Mouse (Mus musculus) liver, embryonic 14.5 days (tissue): ENCODE measurements around the gene Zfp212. TPM values are rescaled to one million over a fixed set of nuclear protein-coding genes. Genes with fewer than 3 reads are reported as not detected.

Experiments used
- ATAC-seq: fragments of 200-750 bp; cut with Nextera tagmentation; 2 replicates; pipeline ENCODE4 v1.8.0; 2017; ENCODE audit warnings: moderate number of reproducible peaks, mild to moderate bottlenecking, moderate library complexity; ENCODE audit not compliant: insufficient read depth
- DNase-seq, 3 experiments: peaks; one replicate each; pipeline ENCODE4 v3.0.0-alpha.2; 2012 to 2013; ENCODE audit warnings: low read depth in 3 of 3, low spot score in 3 of 3
- H3K27ac ChIP-seq: fragments of 300-500 bp; sonication (generic); 2 replicates; pipeline ENCODE4 v1.5.1; 2014; ENCODE audit warnings: moderate library complexity, mild to moderate bottlenecking, control low read depth, inconsistent platforms
- H3K27me3 ChIP-seq: fragments of 300-500 bp; sonication (generic); 2 replicates; pipeline ENCODE4 v1.6.1; 2014; ENCODE audit warnings: mild to moderate bottlenecking, low read length, moderate library complexity; ENCODE audit not compliant: control insufficient read depth, insufficient read depth
- H3K36me3 ChIP-seq: fragments of 300-500 bp; sonication (generic); replicated peaks from 2 replicates; pipeline ENCODE4 v1.6.1; 2014; ENCODE audit warnings: low read depth; ENCODE audit not compliant: control insufficient read depth, insufficient read depth
- H3K4me1 ChIP-seq, 2 experiments: fragments of 200-500 bp in 1 of 2; fragments of 300-500 bp in 1 of 2; sonication (generic) in 1 of 2; replicated peaks; 2 replicates each; pipeline ENCODE4 v1.6.1; 2012 to 2014; ENCODE audit warnings: antibody characterized with exemption in 1 of 2, inconsistent platforms in 1 of 2, low read length in 1 of 2; ENCODE audit not compliant: control insufficient read depth in 2 of 2, insufficient read depth in 2 of 2
- H3K4me2 ChIP-seq: fragments of 300-500 bp; sonication (generic); 2 replicates; pipeline ENCODE4 v1.6.1; 2014; ENCODE audit warnings: low read depth, mild to moderate bottlenecking, control low read depth, moderate library complexity
- H3K4me3 ChIP-seq, 2 experiments: fragments of 200-500 bp in 1 of 2; fragments of 300-500 bp in 1 of 2; sonication (generic) in 1 of 2; 2 replicates each; pipeline ENCODE4 v1.5.1; 2012 to 2014; ENCODE audit warnings: low read depth in 2 of 2, low read length in 2 of 2, mild to moderate bottlenecking in 2 of 2, control low read depth in 1 of 2, inconsistent platforms in 1 of 2, moderate library complexity in 1 of 2; ENCODE audit not compliant: insufficient read depth in 1 of 2
- H3K9ac ChIP-seq: fragments of 300-500 bp; sonication (generic); replicated peaks from 2 replicates; pipeline ENCODE4 v1.6.1; 2014; ENCODE audit warnings: mild to moderate bottlenecking, control low read depth, moderate library complexity
- H3K9me3 ChIP-seq: fragments of 300-500 bp; sonication (generic); 2 replicates; pipeline ENCODE4 v1.6.1; 2016; ENCODE audit warnings: low read length, mixed read lengths; ENCODE audit not compliant: control insufficient read depth
- CTCF ChIP-seq: IDR thresholded peaks from 2 replicates; pipeline ENCODE4 v1.5.1; 2016; ENCODE audit warnings: antibody characterized with exemption, low read depth, control low read depth
- EP300 ChIP-seq: IDR thresholded peaks from 2 replicates; pipeline ENCODE4 v1.6.1; 2016; ENCODE audit warnings: antibody characterized with exemption, low read depth
- WGBS: fragments of 180-500 bp; shearing (Covaris S2); extraction: QIAGEN DNeasy Blood & Tissue Kit; methylation state at CpG from one replicate; pipeline ENCODE4 v1.1.7; 2014; ENCODE audit not compliant: insufficient replicate concordance; 5-methylcytosine and 5-hydroxymethylcytosine counted together
- polyA plus RNA-seq, 2 experiments: library from polyadenylated mRNA; depleted of rRNA in 1 of 2; stranded (reverse) in 1 of 2; unstranded in 1 of 2; fragments of >200 nt; fragmentation: Nextera tagmentation in 1 of 2; extraction: Ambion mirVana in 1 of 2; gene quantifications; 2 replicates each; pipeline versions ENCODE4 v1.2.1 to v1.2.3; 2012 to 2014

The Zfp212 gene
- polyA plus RNA-seq, 2 experiments: 3.0 to 4.7 TPM

DNA sequence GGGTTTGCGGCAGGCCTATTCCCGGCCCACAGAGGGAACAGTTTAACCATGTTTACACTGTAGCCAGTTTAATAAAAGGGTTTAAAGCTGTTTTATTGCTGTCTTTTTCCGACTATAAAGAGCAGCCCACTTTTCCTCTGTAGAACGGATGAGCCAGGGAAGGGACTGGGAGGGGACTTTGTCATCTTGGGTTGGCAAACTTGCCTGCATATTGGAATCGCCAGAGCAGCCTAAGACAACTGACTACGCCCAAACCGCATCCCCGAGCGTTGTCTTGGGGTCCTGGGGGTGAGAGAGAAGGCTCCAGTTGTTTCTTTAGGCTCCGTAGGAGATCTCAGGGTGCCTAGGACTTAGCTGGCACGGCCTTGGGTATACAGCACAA lies 42.2 kb upstream of the Zfp212 start:
- peak in 1 of 3 experiments; percentile 9 for DNase-seq
- Histone ChIP-seq H3K4me3 (peak overlapping the region; percentile 82 to 93), H3K4me2 (peak overlapping the region; percentile 76), H3K36me3 (peaks cover 7% of the 10 kb centered on the region), H3K9me3 (no peaks in the 10 kb centered on the region), H3K9ac (peak overlapping the region; percentile 84), H3K27ac (peak overlapping the region; percentile 61), H3K4me1 (peaks cover 6 to 14% of the 10 kb centered on the region in 2 experiments), H3K27me3 (no peaks in the 10 kb centered on the region)
- TF ChIP-seq CTCF: no peak
- no peak for TF ChIP-seq EP300
- under 1% methylated on average over 11 of the region's 11 CpGs for WGBS
- no peak for ATAC-seq

DNA sequence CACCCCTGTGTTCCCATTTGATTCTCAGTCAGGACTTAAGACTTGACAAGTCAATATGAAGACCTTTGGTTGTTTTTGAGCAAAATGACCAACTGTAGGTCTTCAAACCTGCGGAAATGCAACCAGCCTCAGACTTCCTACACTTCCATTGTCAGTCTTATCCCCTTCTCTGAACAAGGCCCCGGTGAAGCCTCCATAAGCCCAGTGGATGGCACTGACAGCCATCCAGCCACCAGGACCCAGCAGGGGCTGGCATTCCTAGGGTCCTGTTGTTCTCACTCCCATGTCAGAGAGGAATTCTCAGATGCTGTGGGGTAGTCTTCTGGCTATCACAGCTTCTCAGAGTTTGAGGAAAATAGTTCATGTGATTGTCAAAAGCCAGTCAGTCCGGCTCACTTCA lies 41.7 kb upstream of the Zfp212 start:
- Histone ChIP-seq H3K36me3 (peaks cover 9% of the 10 kb centered on the region), H3K27me3 (no peaks in the 10 kb centered on the region), H3K27ac (no peak overlapping the region), H3K9ac (peak overlapping the region; percentile 84), H3K4me2 (peak overlapping the region; percentile 76), H3K4me3 (peak overlapping the region; percentile 82 to 93), H3K9me3 (no peaks in the 10 kb centered on the region), H3K4me1 (peaks cover 6 to 14% of the 10 kb centered on the region in 2 experiments)
- 54% methylated on average over 3 of the region's 3 CpGs for WGBS
- TF ChIP-seq CTCF: no peak
- no peak for TF ChIP-seq EP300
- no peak for ATAC-seq
- DNase-seq: no peak

DNA sequence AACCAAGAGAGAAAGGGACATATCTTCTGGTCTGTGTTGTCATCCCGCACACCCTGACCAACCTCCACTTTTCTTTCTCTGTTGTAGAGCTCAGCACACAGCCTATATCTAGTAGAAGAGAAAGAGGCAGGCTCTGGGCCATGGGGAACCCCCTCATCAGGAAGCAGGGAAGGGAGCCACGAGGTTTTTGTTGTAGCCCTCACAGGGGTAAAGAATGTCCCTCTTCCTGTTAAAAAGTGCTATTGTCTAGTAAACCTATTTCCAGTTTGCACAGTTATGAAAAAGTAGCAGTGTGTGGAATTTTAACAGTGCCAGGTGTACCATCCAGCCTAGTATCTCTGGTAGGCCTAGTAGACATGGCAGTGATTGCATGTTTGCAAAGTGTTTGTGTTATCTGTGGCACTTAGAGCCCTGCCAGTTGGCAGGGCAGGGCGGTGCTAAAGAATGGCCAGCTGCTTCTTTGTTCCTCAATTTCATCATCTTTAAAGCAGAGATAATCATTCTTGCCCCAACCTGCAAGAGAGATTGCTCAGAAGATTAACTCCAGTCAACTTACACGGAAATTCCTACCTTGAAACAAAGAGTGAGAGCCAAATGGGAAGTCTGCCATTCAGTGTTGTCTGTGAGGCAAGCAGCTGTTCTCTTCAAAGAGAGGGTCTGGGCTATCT lies 41.1 kb upstream of the Zfp212 start:
- ATAC-seq (no peak), DNase-seq (no peak)
- Histone ChIP-seq H3K36me3 (peaks cover 10% of the 10 kb centered on the region), H3K27me3 (no peaks in the 10 kb centered on the region), H3K9ac (no peak overlapping the region), H3K4me2 (peak overlapping the region; percentile 76), H3K9me3 (no peaks in the 10 kb centered on the region), H3K4me3 (no peak overlapping the region), H3K27ac (no peak overlapping the region), H3K4me1 (peaks cover 6 to 14% of the 10 kb centered on the region in 2 experiments)
- no peak for TF ChIP-seq CTCF
- WGBS: 57% methylated on average over 4 of the region's 4 CpGs

DNA sequence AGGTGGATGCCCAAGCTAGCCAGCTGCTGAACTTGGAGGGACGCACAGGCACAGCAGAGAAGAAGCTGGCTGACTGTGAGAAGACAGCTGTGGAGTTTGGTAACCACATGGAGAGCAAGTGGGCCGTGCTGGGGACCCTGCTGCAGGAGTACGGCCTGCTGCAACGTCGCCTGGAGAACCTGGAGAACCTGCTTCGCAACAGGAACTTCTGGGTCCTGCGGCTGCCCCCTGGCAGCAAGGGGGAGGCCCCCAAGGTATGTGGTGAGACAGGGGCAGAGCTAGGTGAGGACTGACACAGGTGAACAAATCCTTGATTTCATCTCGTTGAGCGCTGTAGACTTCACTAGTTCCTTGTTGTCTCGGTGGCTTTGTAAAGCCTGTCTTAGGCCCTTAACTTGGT lies 40.1 kb upstream of the Zfp212 start:
- Histone ChIP-seq H3K9me3 (no peaks in the 10 kb centered on the region), H3K27me3 (no peaks in the 10 kb centered on the region), H3K4me2 (no peak overlapping the region), H3K27ac (no peak overlapping the region), H3K36me3 (peaks cover 10% of the 10 kb centered on the region), H3K4me1 (peaks cover 6 to 14% of the 10 kb centered on the region in 2 experiments), H3K9ac (no peak overlapping the region), H3K4me3 (no peak overlapping the region)
- ATAC-seq (no peak), DNase-seq (no peak)
- TF ChIP-seq CTCF (no peak), EP300 (no peak)
- WGBS: 89% methylated on average over 10 of the region's 10 CpGs

DNA sequence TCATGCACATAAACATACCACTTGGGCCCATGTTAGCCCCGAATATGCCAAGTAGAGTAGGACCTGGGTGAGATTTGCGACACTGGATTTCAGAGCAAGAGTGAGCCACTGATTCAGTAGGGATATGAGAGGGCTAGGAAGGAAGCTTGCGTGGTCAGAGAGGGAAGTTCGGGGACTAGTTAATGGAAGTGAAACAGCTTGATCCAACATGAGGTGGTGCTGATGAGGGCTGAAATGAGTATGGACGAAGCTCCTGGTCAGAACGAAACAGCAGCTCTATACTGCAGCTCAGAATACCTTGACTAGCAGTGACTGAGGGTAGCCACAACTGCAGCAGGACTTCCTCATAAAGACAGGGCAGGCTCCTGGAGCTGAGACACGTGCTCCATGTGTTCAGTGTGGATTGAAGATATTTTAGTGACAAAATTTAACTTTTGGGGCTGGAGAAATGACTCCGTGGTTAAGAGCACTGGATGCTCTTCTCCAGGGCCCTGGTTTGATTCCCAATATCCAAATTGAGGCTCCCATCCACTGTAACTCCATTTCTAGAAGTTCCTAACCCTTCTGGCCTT lies 31.4 kb upstream of the Zfp212 start:
- no peak overlapping the region for H3K4me2 ChIP-seq
- H3K27me3 ChIP-seq: no peaks in the 10 kb centered on the region
- 69% methylated on average over 8 of the region's 8 CpGs for WGBS
- H3K4me1 ChIP-seq: no peaks in the 10 kb centered on the region
- ATAC-seq: no peak
- no peak overlapping the region for H3K27ac ChIP-seq
- no peak for TF ChIP-seq CTCF
- no peak for TF ChIP-seq EP300
- no peak overlapping the region for H3K4me3 ChIP-seq
- no peaks in the 10 kb centered on the region for H3K9me3 ChIP-seq
- no peak overlapping the region for H3K9ac ChIP-seq
- DNase-seq: no peak
- peaks cover 2% of the 10 kb centered on the region for H3K36me3 ChIP-seq
